ENCODE assay signal across 22 mouse cellular contexts in genomic region chr6:53704440-53704839, GRCm38 (mm10).
DNase-seq lines count a peak whose midpoint lies in the region; ATAC-seq and TF ChIP-seq lines count a peak whose summit lies in the region.
"Had no signal": no experiment of that assay in that cellular context is flagged by ENCODE, and none has a peak within 500 bp of the region (broad histone marks: within the 10 kb centered on the region; RNA-seq: fewer than 3 reads in every experiment).

No protein-coding gene starts in this region.

- WGBS in lung, postnatal 0 days, result 35% methylated on average over 2 of the region's 2 CpGs
- 7% methylated on average over 2 of the region's 2 CpGs for WGBS in macrophage (ENCODE audit: missing documents)
- WGBS in intestine, postnatal 0 days, result 20% methylated on average over 2 of the region's 2 CpGs

- no peak for TF ChIP-seq EP300 in lung, postnatal 0 days (IDR thresholded peaks at IDR 0.05)

- ATAC-seq in lung, postnatal 0 days, result no peak
- no peak for ATAC-seq in intestine, postnatal 0 days
- ATAC-seq: forebrain, postnatal 0 days; liver, embryonic 12.5 days; midbrain, embryonic 16.5 days had no signal

- no peak for TF ChIP-seq CTCF in lung, postnatal 0 days (IDR thresholded peaks at IDR 0.05)
- no peak for TF ChIP-seq CTCF in intestine, postnatal 0 days (IDR thresholded peaks at IDR 0.05; ENCODE audit: low read depth)

- no peaks in the 10 kb centered on the region for H3K36me3 ChIP-seq in lung, postnatal 0 days (ENCODE audit: insufficient read depth, low read length)
- no peaks in the 10 kb centered on the region for H3K36me3 ChIP-seq in macrophage (ENCODE audit: inconsistent target)
- no peaks in the 10 kb centered on the region for H3K36me3 ChIP-seq in intestine, postnatal 0 days (ENCODE audit: control insufficient read depth, insufficient read depth)
- H3K36me3 ChIP-seq: hindbrain, embryonic 12.5 days; liver, embryonic 12.5 days; stomach, embryonic 15.5 days had no signal

- H3K79me2 ChIP-seq in macrophage (ENCODE audit: inconsistent target), result no peaks in the 10 kb centered on the region

- no peak overlapping the region for H3K4me3 ChIP-seq in lung, postnatal 0 days (ENCODE audit: low read depth, low read length)
- no peak overlapping the region for H3K4me3 ChIP-seq in macrophage (ENCODE audit: inconsistent target)
- H3K4me3 ChIP-seq in intestine, postnatal 0 days (ENCODE audit: low read depth, low read length), result no peak overlapping the region
- H3K4me3 ChIP-seq: hindbrain, embryonic 12.5 days; liver, embryonic 12.5 days; megakaryocyte, embryonic 14.5 days; stomach, embryonic 15.5 days had no signal

- H3K4me2 ChIP-seq in lung, postnatal 0 days (replicated peaks; ENCODE audit: low read depth, low read length), result no peak overlapping the region
- no peak overlapping the region for H3K4me2 ChIP-seq in intestine, postnatal 0 days (replicated peaks; ENCODE audit: low read depth)
- H3K4me2 ChIP-seq: heart, embryonic 11.5 days; hindbrain, embryonic 12.5 days; liver, embryonic 12.5 days; lung, embryonic 14.5 days; stomach, embryonic 15.5 days had no signal

- H3K9ac ChIP-seq in lung, postnatal 0 days (replicated peaks; ENCODE audit: low read depth), result no peak overlapping the region
- no peak overlapping the region for H3K9ac ChIP-seq in intestine, postnatal 0 days (ENCODE audit: low read depth, low read length)
- H3K9ac ChIP-seq: forebrain, postnatal 0 days; hindbrain, embryonic 12.5 days; liver, embryonic 12.5 days; lung, embryonic 14.5 days; stomach, embryonic 15.5 days had no signal

- H3K4me1 ChIP-seq in lung, postnatal 0 days (ENCODE audit: insufficient read depth, low read depth, low read length), result no peaks in the 10 kb centered on the region
- H3K4me1 ChIP-seq in intestine, postnatal 0 days (replicated peaks; ENCODE audit: control insufficient read depth, insufficient read depth, low read length), result no peaks in the 10 kb centered on the region
- H3K4me1 ChIP-seq: hindbrain, embryonic 12.5 days; liver, embryonic 12.5 days; stomach, embryonic 15.5 days had no signal

- H3K27ac ChIP-seq in lung, postnatal 0 days (ENCODE audit: low read length), result no peak overlapping the region
- H3K27ac ChIP-seq in macrophage, result peak overlapping the region; percentile 96
- H3K27ac ChIP-seq in intestine, postnatal 0 days (ENCODE audit: low read depth, low read length), result no peak overlapping the region
- H3K27ac ChIP-seq: hindbrain, embryonic 12.5 days; liver, embryonic 12.5 days; stomach, embryonic 15.5 days had no signal

- no peaks in the 10 kb centered on the region for H3K9me3 ChIP-seq in lung, postnatal 0 days (ENCODE audit: low read length)
- no peaks in the 10 kb centered on the region for H3K9me3 ChIP-seq in intestine, postnatal 0 days (ENCODE audit: control insufficient read depth)
- H3K9me3 ChIP-seq: hindbrain, embryonic 12.5 days; liver, embryonic 12.5 days; stomach, embryonic 15.5 days had no signal

- DNase-seq in lung, postnatal 10 days, result peak; percentile 3
- no peak for DNase-seq in lung, postnatal 0 days (ENCODE audit: low spot score)
- peak; percentile 38 for DNase-seq in 416B (ENCODE audit: low read depth)
- DNase-seq in Muller cell, postnatal 12 days (ENCODE audit: inconsistent ontology term), result peak; percentile 13
- DNase-seq in right cerebral cortex, adult 18-20 months, result no peak
- DNase-seq: cerebellum, adult 11 months; cerebellum, postnatal 14 days; embryo, embryonic 11 days; forebrain, postnatal 0 days; heart, postnatal 10 days; kidney, adult 8-10 months; kidney, postnatal 25 days; lung, embryonic 14.5 days; thymus, adult 2 months had no signal

- H3K27me3 ChIP-seq in lung, postnatal 0 days (replicated peaks; ENCODE audit: insufficient read depth, low read length), result no peaks in the 10 kb centered on the region
- H3K27me3 ChIP-seq in intestine, postnatal 0 days (replicated peaks; ENCODE audit: control insufficient read depth, insufficient read depth, low read length), result no peaks in the 10 kb centered on the region
- H3K27me3 ChIP-seq: hindbrain, embryonic 12.5 days; liver, embryonic 12.5 days; stomach, embryonic 15.5 days had no signal

Comparison
In these comparisons a context has a peak if more than half of its experiments do, and no peak if none do; other contexts are left out.
1. DNase-seq: peak in lung, postnatal 10 days (single experiment), 416B (single experiment) and Muller cell, postnatal 12 days (single experiment); none in lung, postnatal 0 days (single experiment) and right cerebral cortex, adult 18-20 months (single experiment).